Mouse (Mus musculus) left cerebral cortex, adult 2 months (tissue): ENCODE data around the gene Tfb2m. TPM values are rescaled to one million over a fixed set of nuclear protein-coding genes. Genes with fewer than 3 reads are reported as not detected.
A peak's percentile ranks its signal among the peaks of the same experiment; 100 is the strongest.

Experiments used
- DNase-seq, 2 experiments: peaks; one replicate each; pipeline ENCODE4 v3.0.0; 2021 to 2022; ENCODE audit warnings: low spot score in 2 of 2, mixed read lengths in 1 of 2; ENCODE audit errors: extremely low spot score in 1 of 2
- H3K27ac ChIP-seq: fragments of 200-600 bp; 2 replicates; pipeline ENCODE4 v1.8.1; 2022
- H3K4me3 ChIP-seq: fragments of 200-600 bp; 2 replicates; pipeline ENCODE4 v1.8.1; 2022
- CTCF ChIP-seq: fragments of 200-600 bp; IDR thresholded peaks from 2 replicates; pipeline ENCODE4 v1.8.1; 2022; ENCODE audit warnings: antibody characterized with exemption, mild to moderate bottlenecking, moderate library complexity
- intact Hi-C: fragments of 180-260 bp; cut with DNase I; formaldehyde crosslinking; loops from one replicate; pipeline ENCODE4 v1.15.1; 2025
- total RNA-seq, 2 experiments: library from RNA; stranded (reverse); gene quantifications; 2 replicates each; pipeline ENCODE4 v1.2.3; 2021

Tfb2m gene
- total RNA-seq, 2 experiments from 2014 or later, result 23.8 to 25.0 TPM

DNA sequence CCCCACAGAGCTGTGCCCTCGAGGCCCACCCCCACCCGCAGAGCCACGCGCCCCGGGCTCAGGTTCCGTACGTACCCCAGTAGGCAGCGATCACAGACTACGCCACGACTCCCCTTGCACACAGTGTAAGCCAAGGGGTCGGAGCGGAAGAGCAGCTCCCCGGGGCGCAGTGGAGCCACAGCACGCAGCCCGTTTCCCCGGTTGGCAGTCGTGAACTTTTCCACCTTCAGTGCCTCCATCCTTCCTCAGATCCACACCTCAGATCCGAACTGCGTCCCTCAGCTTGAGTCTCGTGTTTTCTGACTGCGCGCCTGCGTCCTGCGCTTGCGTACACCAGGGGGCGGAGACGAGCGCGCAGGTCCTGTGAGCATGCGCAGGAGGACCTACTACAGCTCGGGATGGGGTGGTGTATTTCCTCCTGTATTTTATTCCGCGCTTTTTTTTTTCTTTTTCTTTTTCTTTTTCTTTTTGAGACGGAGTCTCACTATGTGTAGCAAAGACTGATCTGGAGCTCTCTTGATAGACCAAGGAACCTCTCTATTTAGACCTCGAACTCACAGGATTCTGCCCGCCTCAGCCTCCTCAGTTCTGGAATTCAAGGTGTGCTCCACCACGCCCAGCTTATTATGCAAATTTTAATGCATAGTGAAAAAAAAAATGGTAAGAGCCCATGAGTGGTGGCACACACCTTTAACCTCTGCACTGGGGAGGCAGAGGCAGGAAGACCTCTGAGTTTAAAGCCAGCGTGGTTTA is 28.2 kb downstream of the Tfb2m start, which contains the start of gene Smyd3:
Gene Smyd3 (minus strand): TSS at position 329 of the 753 bp plus-strand sequence.
- intact Hi-C loops, result loop anchor here (2.0 kb wide), 1 partner anchor 29 kb away; the partner anchor contains the start of genes Cnst and Tfb2m
- Histone ChIP-seq H3K4me3 (peak within 1 kb of the TSS; percentile 63), H3K27ac (peak within 1 kb of the TSS; percentile 11)
- TF ChIP-seq CTCF, result peak; percentile 67
- peak; percentile 84 to 86 for DNase-seq

DNA sequence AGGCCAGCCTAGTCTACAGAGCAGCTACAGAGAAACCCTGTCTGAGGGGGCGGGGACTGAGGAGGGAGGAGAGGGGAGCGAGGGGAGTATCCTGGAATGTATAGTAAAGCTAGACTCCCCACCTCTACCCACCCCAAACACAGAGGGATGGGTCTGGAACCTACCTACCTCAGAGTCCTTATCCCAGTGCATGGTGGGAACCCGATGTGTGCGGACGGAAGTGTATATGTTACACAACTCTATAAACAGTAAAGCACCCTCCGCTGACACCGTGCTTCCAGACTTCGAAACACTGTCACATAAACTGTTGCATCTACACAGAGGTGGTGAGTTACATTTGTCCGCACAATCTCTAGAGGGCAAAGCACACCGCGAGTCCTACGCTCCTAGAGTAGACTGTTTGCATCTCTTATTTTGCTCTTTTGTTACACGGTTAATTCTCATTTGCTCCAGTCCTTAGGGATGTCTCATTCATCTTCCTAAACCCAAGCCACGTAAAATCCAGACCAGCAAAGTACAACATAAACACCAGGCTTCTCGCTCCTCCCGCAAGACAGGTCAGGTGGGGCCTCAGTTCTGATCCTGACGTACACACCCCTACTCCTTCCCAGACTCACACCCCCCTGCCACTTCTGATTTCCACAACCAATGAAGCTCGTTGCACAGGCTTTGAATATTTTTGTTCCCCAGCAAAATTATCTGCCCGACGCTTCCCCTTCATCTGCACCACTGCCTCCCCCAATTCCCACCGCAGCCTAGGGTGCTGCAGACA is 28.9 kb downstream of the Tfb2m start:
- Histone ChIP-seq H3K4me3 (peak overlapping the region; percentile 63), H3K27ac (peak overlapping the region; percentile 11)
- intact Hi-C loops, result no loop called here
- no peak for DNase-seq
- TF ChIP-seq CTCF, result no peak

DNA sequence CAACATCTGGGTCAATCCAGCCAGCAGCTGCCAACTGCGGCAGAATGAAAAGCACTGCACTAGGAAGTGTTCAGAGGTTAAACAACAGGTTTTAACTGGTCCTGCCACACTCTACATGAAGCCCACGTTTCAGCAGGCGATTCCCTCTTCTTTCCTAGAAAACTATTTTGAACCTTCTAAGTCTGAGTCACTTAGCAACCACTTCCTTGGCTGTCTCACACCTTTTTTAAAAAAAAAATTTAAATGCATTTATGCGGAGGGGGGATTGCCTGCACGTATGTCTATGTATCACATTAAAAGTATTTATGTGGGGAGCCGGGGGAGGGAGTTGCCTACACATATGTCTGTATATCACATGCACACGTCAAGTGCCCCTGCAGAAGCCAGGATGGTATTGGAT is 34.2 kb downstream of the Tfb2m start:
- no peak for TF ChIP-seq CTCF
- H3K4me3 ChIP-seq, result no peak overlapping the region
- no peak for DNase-seq
- intact Hi-C loops, result no loop called here
- H3K27ac ChIP-seq, result no peak overlapping the region

DNA sequence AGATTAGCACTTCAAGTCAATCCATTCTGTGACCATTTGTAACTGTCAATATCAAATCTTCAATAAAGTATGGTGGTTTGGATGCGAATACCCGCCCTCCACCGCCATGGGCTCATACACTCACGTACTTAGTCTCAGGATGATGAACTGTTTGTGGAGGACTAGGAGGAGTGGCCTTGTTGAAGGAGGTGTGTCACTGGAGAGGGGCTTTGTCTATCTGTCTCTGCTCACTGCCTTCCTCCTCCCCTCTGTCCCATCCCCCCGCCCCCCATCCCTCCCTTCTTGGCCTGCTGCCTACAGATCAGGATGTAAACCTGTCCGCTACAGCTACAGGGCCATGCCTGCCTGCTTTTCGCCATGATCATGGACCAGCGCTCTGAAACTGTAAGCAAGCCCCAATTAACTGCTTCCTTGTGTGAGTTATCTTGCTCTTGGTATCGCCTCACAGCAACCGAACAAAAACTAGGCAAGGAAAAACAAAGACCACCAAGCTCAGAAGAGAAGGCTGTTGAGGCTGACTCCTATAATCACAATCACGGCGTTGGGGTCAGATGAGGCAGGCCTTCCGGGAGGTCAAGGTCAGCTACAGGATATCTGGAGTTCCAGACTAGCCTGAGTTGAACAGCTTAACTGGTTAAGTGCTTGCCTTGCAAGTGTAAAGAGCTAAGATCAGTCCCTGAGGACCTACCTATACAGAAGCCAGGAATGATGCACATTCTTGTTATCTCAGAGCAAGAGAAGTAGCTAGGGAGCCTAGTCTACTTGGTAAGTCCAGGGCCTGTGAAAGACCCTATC is 35.3 kb downstream of the Tfb2m start:
- no peak for DNase-seq
- H3K4me3 ChIP-seq, result no peak overlapping the region
- intact Hi-C loops, result no loop called here
- TF ChIP-seq CTCF, result no peak
- H3K27ac ChIP-seq, result no peak overlapping the region

DNA sequence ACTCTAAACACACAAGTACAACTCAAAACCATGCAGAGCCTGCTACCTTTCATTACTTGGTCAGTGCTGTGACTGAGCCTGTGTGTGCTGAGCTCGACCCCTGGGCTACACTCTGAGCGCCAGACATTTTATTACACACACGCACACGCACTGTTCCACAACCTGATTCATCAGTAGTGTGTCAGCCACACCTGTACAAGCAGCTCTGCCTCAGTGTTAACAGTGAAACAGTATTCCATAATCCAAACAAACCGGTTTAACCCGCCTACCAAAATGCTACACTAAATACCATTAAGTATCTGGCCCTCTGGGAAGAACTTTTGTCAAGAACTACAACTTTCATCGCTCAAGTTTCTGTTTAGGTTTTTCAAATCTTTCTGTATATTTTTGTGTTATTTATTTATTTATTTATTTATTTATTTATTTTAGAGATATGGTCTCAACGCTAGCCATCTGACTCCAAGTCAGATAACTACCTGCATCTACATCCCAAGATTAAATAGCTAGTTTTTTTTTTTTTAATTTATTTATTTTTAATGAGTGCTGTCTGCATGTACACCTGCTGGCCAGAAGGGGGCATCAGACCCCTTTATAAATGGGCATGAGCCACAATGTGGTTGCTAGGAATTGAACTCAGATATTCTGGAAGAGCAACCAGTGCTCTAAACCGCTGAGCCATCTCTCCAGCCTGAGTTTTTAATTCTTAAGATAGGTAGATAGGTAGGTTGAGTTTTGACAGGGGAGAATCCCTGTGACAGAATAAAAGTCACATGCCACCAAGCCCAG is 39.3 kb downstream of the Tfb2m start:
- H3K27ac ChIP-seq, result no peak overlapping the region
- peak; percentile 81 for TF ChIP-seq CTCF
- no peak for DNase-seq
- H3K4me3 ChIP-seq, result no peak overlapping the region
- intact Hi-C loops, result loop anchor here (5.0 kb wide), 1 partner anchor 226 kb away; no protein-coding TSS in a partner anchor

DNA sequence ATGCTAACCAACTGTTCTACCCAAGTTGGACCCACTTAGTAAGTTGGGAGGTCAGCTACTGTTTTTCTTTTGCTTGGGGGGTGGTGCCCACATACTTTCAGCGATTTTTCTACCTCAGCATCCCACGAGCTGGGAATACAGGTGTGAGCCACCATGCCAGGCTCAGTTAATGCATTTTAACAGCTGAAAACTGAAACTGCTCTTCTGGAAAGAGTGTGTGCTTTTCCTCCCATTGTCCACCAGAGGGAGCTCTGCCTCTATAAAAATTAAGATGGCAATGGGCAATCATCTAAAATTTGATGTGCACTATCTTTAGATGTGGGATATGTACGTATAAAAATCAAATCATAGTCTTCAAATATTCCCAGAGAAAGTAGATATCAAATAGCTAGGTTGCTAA is 43.5 kb downstream of the Tfb2m start:
- Histone ChIP-seq H3K4me3 (no peak overlapping the region), H3K27ac (no peak overlapping the region)
- DNase-seq, result no peak
- intact Hi-C loops, result loop anchor here (1.0 kb wide), 1 partner anchor 122 kb away; no protein-coding TSS in a partner anchor
- TF ChIP-seq CTCF, result peak; percentile 82

DNA sequence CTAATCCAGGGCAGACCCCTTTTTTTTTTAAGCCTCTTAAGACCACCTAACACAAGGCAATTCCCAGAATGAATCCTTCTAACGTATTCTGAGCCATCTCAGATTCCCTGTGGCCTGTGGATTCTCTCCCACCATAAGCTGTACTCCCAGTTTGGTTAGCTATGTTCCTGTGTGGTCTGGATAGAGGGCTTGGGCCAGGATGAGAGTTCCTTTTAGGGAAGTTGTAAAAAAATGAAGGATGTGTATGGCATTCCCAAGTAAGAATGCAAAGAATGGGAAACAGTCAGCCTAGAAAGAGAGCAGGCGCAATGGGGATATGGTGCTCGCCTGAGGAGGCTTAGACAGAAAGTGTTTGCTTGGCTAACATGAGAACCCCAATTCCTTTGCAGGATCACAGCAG is 46.8 kb downstream of the Tfb2m start:
- no peak for TF ChIP-seq CTCF
- Histone ChIP-seq H3K27ac (no peak overlapping the region), H3K4me3 (no peak overlapping the region)
- DNase-seq, result no peak
- intact Hi-C loops, result no loop called here

DNA sequence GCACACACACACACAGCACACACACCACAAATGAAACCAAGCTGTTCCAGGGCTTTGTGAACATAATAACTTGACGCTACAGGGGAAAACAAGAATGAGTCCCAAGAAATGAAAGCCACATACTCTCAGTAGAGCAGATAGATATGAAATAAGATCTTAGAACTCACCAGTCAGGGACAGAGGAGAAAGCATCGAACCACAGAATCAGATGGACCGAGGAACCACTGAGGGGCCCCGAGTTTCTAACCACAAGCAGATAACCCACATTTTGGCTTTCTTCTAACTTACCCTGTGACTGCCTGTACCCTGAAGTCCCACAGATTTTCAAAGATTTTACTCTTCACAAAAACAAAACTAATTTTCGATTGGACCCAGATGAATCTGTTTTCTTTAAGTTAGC is 53.2 kb downstream of the Tfb2m start:
- intact Hi-C loops, result no loop called here
- DNase-seq, result no peak
- no peak overlapping the region for H3K4me3 ChIP-seq
- no peak for TF ChIP-seq CTCF
- H3K27ac ChIP-seq, result no peak overlapping the region

DNA sequence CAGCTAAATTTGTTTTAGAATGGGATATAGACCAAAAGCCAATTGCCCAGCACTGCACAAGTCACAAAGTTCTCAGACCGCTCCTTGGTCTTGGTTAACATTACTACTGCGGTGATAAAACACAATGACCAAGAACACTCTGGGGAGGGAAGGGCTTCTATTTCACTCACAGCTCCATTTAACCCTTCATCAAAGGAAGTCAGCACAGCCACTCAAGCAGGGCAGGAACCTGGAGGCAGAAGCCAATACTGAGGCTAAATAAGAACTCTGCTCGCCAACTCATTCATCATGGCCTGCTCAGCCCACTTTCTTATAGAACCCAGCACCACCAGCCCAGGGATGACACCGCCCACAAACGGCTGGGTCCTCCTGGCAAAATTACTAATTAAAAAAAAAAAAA is 57.5 kb downstream of the Tfb2m start:
- no peak overlapping the region for H3K27ac ChIP-seq
- TF ChIP-seq CTCF, result no peak
- no peak overlapping the region for H3K4me3 ChIP-seq
- no peak for DNase-seq
- intact Hi-C loops, result no loop called here

DNA sequence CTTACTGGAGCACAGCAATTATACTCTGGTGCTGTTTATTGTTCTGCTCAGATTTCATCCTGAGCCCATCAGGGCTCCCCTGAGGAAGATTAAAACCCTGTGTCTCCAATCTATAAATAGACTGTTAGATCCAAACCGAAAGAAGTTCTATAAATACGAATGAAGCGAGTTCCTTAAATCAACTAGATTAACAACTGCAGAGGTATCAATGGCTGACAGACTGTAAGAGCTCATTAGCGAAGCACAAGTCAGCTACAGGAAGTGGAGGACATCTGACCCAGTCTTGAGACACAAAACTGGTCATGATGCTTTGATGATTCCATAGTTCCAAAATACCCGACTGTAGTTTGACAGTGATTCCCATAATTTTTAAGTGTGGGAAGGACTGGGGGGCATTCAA is 58.1 kb downstream of the Tfb2m start:
- intact Hi-C loops, result no loop called here
- DNase-seq, result no peak
- TF ChIP-seq CTCF, result no peak

DNA sequence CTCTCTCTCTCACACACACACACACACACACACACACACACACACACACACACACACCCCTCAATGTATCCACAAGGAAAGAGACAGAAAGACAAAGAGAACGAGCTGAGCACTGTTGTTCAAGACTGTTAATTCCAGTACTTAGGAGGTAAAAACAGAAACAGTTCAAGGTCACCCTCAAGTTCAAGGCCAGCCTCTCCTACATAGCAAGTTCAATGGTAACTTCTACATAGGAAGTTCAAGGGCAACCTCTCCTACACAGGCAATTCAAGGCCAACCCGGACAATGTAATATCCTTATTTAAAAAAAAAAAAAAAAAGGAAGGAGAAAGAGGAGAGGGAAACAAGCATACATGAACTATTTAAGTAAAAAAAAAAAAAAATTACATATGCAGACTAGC is 58.8 kb downstream of the Tfb2m start:
- no peak for DNase-seq
- no peak for TF ChIP-seq CTCF
- intact Hi-C loops, result no loop called here
- Histone ChIP-seq H3K27ac (no peak overlapping the region), H3K4me3 (no peak overlapping the region)

More for the DNA sequence above, 58.1 kb downstream of the Tfb2m start:
- Histone ChIP-seq H3K4me3 (no peak overlapping the region), H3K27ac (no peak overlapping the region)
